Mouse (Mus musculus): Measurements from ENCODE around the gene Rnf114.

Rnf114 gene

GRCm38 (mm10) chr2:167506546-167507260 is 14.3 kb downstream of the Rnf114 start:
- no peak for DNase-seq

DNA sequence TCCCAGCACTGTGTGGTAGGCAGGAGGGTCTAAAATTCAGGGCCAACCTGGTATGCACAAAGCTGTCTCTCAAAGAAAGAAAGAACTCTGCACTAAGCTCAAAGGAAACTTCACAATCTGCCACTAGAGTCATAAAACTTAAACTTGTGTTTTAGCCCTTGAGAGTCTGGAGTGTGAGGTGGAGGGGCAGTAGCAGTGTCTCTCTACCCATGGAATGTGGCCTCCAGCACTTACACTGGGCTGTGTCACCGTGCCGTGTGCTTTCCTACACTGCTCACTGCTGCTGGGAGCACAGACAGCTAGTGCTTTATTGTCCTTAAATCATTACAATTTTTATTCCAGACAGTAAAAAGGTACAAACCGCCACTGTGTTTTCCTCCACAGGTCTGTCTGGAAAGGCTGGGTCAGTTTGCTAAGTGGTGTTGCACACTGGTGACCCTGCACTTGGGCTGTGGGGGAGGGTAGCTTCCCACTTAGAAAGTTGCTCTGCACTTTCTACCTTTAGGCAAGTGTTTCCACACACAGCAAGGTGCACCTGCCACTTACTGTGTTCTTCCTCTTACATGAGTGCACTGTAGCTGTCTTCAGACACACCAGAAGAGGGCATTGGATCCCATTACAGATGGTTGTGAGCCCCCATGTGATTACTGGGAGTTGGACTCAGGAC is 15.4 kb downstream of the Rnf114 start:
- DNase-seq, result peak; percentile 38

DNA sequence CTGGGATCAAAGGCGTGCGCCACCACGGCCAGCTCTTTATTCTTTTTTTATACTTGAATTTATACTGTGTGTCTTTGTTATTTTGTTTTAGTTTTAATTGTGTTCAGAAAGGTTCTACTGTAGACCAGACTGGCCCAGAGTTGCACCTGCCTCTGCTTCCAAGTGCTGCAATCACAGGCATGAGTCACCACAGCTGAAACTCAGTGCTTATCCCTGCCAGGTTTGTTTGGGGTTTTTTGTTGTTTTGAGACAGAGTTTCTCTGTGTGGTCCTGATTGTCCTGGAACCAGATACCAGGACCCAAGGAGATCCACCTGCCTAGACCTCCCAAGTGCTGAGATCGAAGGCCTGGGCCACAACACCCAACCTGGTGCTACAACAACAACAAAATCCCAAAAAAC is 16.1 kb downstream of the Rnf114 start:
- no peak for DNase-seq

- DNase-seq, result peak; percentile 32
Observed at GRCm38 (mm10) chr2:167510485-167510884, 18.0 kb downstream of the Rnf114 start.

DNA sequence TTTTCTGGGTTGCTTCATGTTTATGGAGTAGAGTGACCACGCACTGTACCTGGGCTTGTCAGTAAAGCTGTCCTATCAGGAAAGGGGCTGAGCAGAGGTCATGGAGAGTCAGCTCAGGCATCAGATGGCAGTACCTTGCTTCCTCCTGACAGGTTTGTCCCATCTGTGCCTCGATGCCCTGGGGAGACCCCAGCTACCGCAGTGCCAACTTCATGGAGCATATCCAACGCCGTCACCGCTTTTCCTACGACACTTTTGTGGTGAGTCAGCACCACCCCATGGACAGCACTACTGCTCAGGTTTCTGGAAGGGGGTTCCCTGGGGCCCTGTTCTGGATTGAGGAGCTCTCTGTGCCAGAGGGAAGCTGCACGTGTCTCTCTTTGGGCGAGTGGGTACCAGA is 19.9 kb downstream of the Rnf114 start:
- no peak for DNase-seq

DNA sequence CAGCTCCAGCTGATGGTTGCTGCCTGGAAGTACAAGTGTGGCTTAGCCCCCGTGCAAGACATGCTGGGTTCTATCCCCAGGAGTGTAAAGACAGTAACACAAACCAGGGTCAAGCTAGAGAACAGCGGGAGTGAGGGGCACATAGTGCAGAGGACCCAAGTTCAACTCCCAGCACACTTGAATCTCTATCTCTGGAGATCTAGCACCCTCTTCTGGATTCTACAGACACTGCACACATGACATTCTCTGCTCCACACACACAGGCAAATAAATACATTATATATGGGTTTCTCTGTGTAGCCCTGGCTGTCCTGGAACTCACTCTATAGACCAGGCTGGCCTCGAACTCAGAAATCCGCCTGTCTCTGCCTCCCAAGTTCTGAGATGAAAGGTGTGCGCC is 20.5 kb downstream of the Rnf114 start:
- peak; percentile 33 for DNase-seq

DNA sequence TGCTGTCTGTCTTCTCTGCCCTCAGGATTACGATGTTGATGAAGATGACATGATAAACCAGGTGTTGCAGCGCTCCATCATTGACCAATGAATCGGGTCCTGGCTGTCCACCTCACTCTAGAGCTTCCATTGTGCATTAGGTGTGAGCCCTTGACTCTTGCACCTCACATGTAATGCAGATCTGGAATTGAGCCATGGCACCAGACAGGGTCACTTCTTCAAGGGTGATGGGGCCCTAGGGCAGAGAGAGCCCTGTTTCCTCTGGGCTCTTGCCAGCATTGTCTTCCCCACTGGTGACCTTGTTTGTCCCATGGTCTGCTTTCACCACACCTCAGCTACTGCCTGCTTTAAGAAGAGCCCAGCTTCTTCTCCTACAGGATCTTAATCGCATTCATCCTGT is 22.2 kb downstream of the Rnf114 start:
- no peak for DNase-seq

GRCm38 (mm10) chr2:167515688-167516087 is 23.2 kb downstream of the Rnf114 start:
- no peak for DNase-seq

- DNase-seq, result no peak
Observed at GRCm38 (mm10) chr2:167519606-167520252, 27.3 kb downstream of the Rnf114 start.

DNA sequence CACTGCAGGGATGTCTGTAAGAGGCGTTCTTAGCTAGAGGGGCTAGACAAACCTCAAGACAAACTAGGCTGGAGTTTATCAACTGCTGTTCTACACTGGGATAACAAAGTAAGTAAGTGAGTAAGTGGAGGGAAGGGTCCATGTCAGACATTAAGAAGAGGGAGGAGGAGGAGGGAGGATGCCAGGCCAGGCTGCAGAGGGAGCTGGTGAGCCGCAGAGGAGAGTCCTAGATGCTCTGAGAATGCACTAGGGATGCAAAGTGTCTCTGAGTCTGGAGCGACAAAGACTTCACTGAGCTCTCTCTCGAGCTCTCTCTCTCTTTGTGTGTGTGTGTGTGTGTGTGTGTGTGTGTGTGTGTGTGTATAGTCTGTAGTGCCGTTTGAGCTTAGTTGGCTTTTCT is 35.8 kb downstream of the Rnf114 start:
- no peak for DNase-seq

DNA sequence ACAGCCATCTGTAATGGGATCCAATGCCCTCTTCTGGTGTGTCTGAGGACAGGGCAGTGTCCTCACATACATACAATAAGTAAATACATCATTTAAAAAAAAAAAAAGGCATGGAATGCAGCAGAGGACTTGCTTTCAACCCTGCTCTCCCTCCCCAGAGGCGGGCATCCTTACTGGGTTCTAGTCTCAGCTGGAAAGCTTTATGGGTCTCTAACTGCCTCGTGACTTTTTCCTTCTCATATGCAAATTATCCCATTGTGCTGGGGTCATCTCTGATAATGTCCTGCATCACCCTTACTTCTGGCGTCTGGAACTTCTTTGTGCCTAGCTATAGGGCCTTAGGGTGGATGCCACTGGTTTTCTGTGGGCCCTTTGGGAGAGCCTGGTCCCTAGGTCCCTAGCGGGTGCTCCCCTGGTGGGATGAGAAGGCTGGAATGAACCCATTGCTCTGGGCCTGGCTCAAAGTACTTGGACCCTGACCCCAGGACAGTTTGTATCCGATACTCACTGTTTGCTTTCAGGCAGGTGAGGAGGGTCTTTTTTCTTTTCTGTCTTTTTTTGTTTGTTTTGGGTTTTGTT is 37.6 kb downstream of the Rnf114 start:
- no peak for DNase-seq

- DNase-seq, result no peak
Observed at GRCm38 (mm10) chr2:167530536-167530935, 38.1 kb downstream of the Rnf114 start.

DNA sequence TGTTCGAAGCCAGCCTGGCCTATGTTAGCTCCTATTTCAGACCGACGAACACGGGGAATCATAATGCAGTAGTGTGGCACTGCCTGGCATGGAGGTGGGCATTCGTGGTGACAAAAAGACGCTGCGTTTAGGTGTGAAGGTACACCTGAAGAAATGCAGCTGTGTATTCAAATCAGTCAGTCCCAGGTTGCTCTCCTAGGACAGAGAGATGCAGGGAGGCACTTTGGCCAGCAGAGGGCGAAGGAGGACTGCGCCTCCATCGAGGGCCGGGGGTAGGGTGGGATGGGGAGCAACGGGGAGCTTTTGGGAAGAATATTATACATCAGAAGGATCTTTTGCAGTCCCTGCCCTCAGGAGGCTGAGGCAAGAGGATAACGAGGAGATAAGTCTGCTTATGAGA is 39.7 kb downstream of the Rnf114 start:
- DNase-seq, result peak; percentile 64

GRCm38 (mm10) chr2:167533880-167534279 is 41.4 kb downstream of the Rnf114 start:
- no peak for DNase-seq

- DNase-seq, result no peak
Observed at GRCm38 (mm10) chr2:167536320-167536945, 44.0 kb downstream of the Rnf114 start.

DNA sequence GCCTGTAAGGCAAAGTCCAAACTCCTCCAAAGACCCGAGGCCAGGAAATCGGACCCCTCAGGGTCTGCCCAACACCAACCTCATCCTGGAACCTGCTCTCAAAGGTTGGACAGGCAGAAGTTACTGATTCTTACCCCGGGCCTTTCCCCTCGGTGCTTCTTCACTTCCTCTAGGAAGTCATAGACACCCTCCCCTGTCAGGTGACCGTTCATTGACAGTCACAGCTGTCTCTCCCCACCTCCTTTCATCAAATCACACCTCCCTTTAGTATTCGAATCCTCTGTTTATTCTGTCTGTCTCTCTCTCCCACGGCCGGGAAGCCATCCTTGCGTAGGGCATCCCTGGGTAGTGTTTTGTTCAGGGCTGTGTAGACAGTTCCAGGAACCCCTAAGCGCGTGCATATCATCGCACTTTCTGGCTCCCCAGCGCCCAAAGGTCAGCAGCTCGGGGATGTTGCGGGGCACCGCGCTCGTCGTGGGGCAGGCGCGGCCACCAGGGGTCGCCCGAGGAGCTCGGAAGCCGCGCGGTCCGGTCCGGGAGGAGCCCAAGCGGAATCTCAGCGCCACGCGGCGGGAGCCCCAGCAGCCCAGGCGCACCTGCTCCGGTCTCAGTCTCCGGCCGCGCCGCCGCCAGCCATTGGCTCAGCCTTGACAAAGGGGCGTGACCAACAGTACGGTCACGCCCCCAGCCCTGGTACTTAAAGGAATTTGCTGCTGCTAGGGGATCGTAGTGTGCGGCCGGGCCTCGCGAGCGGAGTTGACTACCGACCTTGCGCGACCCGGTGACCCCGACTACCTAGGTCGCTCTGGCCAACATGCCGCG is 45.2 kb downstream of the Rnf114 start, which contains the start of gene Snai1:
Gene Snai1, plus strand, starts transcription at position 720 of the 822 bp plus-strand sequence.
- DNase-seq, result peak; percentile 96

DNA sequence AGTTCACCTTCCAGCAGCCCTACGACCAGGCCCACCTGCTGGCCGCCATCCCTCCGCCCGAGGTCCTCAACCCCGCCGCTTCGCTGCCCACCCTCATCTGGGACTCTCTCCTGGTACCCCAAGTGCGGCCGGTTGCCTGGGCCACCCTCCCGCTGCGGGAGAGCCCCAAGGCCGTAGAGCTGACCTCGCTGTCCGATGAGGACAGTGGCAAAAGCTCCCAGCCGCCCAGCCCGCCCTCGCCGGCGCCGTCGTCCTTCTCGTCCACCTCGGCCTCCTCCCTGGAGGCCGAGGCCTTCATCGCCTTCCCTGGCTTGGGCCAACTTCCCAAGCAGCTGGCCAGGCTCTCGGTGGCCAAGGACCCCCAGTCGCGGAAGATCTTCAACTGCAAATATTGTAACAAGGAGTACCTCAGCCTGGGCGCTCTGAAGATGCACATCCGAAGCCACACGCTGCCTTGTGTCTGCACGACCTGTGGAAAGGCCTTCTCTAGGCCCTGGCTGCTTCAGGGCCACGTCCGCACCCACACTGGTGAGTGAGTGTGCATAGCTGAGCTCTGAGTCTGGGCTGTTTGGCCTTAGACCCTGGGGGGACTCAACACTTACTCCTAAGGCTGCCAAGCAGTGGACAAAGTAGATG is 46.3 kb downstream of the Rnf114 start:
- no peak for DNase-seq

GRCm38 (mm10) chr2:167539536-167540476 is 47.4 kb downstream of the Rnf114 start:
- no peak for DNase-seq

GRCm38 (mm10) chr2:167540477-167541110 is 48.1 kb downstream of the Rnf114 start:
- no peak for DNase-seq

GRCm38 (mm10) chr2:167541324-167541723 is 48.9 kb downstream of the Rnf114 start:
- DNase-seq, result no peak

Measured in lung, postnatal 36 days (tissue).